Mouse (Mus musculus) midbrain, postnatal 0 days (tissue): ENCODE data around the gene Mmp9. TPM values are rescaled to one million over a fixed set of nuclear protein-coding genes. Genes with fewer than 3 reads are reported as not detected.

Experiments
- ATAC-seq: fragments of 200-750 bp; cut with Nextera tagmentation; 2 replicates; pipeline ENCODE4 v1.8.0; 2017; ENCODE audit warnings: moderate number of reproducible peaks, mild to moderate bottlenecking, moderate TSS enrichment, moderate library complexity; ENCODE audit not compliant: low FRiP score
- DNase-seq: peaks from one replicate; pipeline ENCODE4 v3.0.0-alpha.2; 2015; ENCODE audit warnings: low spot score
- H3K27ac ChIP-seq: fragments of 300-500 bp; sonication (generic); 2 replicates; pipeline ENCODE4 v1.5.1; 2014; ENCODE audit warnings: low read depth, mild to moderate bottlenecking, low read length, mixed read lengths
- H3K27me3 ChIP-seq: fragments of 300-500 bp; sonication (generic); 2 replicates; pipeline ENCODE4 v1.6.1; 2014; ENCODE audit warnings: low read length, control low read depth, mixed read lengths; ENCODE audit not compliant: insufficient read depth
- H3K36me3 ChIP-seq: fragments of 300-500 bp; sonication (generic); 2 replicates; pipeline ENCODE4 v1.6.1; 2014; ENCODE audit warnings: low read length, control low read depth, mixed read lengths; ENCODE audit not compliant: insufficient read depth
- H3K4me1 ChIP-seq: fragments of 300-500 bp; sonication (generic); 2 replicates; pipeline ENCODE4 v1.6.1; 2014; ENCODE audit warnings: mild to moderate bottlenecking, control low read depth, antibody characterized with exemption, low read length, mixed read lengths; ENCODE audit not compliant: insufficient read depth
- H3K4me2 ChIP-seq: fragments of 300-500 bp; sonication (generic); 2 replicates; pipeline ENCODE4 v1.6.1; 2014; ENCODE audit warnings: low read depth, mild to moderate bottlenecking, low read length, mixed read lengths; ENCODE audit not compliant: poor library complexity, severe bottlenecking
- H3K4me3 ChIP-seq: fragments of 300-500 bp; sonication (generic); 2 replicates; pipeline ENCODE4 v1.5.1; 2014; ENCODE audit warnings: low read depth, mild to moderate bottlenecking, low read length, moderate library complexity
- H3K9ac ChIP-seq: fragments of 300-500 bp; sonication (generic); replicated peaks from 2 replicates; pipeline ENCODE4 v1.6.1; 2014; ENCODE audit warnings: mild to moderate bottlenecking, low read length, moderate library complexity, mixed read lengths; ENCODE audit not compliant: poor library complexity, severe bottlenecking
- H3K9me3 ChIP-seq: fragments of 300-500 bp; sonication (generic); 2 replicates; pipeline ENCODE4 v1.6.1; 2016; ENCODE audit warnings: low read length, control low read depth
- CTCF ChIP-seq: IDR thresholded peaks from 2 replicates; pipeline ENCODE4 v1.5.1; 2016; ENCODE audit warnings: antibody characterized with exemption, mild to moderate bottlenecking
- WGBS: fragments of 180-500 bp; shearing (Covaris S2); extraction: QIAGEN DNeasy Blood & Tissue Kit; methylation state at CpG from one replicate; pipeline ENCODE4 v1.1.7; 2014; 5-methylcytosine and 5-hydroxymethylcytosine counted together
- polyA plus RNA-seq: library from polyadenylated mRNA; unstranded; fragments of >200 nt; fragmentation: Nextera tagmentation; extraction: Ambion mirVana; gene quantifications from 2 replicates; pipeline ENCODE4 v1.2.1, GENCODE M21; 2015
- total RNA-seq: library from RNA; depleted of rRNA; stranded (reverse); fragments of >200 nt; gene quantifications from 2 replicates; pipeline ENCODE4 v1.2.3, GENCODE M21; 2014

The Mmp9 gene
- total and polyA plus RNA-seq, 2 experiments from 2014 or later, result 7.1 to 13.4 TPM

DNA sequence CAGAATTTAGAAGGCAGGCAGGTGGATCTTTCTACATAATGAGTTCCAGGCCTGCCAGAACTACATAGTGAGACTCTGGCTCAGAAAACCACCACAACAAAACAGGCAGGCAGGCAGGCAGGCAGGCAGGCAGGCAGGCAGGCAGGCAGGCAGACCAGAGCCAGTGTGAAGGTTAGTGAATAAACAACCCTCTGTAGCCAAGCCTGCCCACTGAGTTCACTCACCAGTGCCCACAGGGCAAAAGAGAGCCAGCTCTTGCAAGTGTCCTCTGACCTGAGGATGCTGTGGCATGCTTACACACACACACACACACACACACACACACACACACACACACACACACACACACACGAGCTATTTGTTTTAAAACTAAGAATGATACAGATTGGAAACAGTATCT, 37.1 kb upstream of the Mmp9 start:
- DNase-seq (no peak), ATAC-seq (no peak)
- Histone ChIP-seq H3K4me3 (no peak overlapping the region), H3K4me2 (no peak overlapping the region), H3K27me3 (no peaks in the 10 kb centered on the region), H3K9me3 (no peaks in the 10 kb centered on the region), H3K36me3 (peaks cover 86% of the 10 kb centered on the region), H3K4me1 (no peaks in the 10 kb centered on the region), H3K27ac (no peak overlapping the region), H3K9ac (no peak overlapping the region)
- TF ChIP-seq CTCF, result no peak
- WGBS, result 100% methylated on average over 1 of the region's 1 CpGs

DNA sequence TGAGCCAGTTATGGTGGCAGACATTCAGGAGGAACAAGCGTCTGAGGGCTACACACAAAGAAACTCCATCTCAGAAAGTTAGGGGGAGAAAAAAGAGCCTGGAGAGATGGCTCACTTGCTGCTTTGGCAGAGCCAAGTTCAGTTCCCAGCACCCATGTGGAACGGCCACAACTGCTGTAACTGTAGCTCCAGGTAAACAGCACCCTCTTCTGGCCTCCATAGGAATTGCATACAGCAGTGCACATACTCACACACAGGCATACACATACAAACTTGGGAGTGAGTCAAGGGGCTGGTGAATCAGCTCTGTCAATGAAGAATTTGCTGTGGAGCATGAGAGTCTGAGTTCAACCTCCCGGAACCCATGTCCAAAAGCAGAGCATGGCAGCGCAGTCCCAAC, 34.5 kb upstream of the Mmp9 start:
- H3K27ac ChIP-seq, result no peak overlapping the region
- H3K27me3 ChIP-seq, result no peaks in the 10 kb centered on the region
- H3K4me3 ChIP-seq, result no peak overlapping the region
- peaks cover 8% of the 10 kb centered on the region for H3K4me1 ChIP-seq
- no peaks in the 10 kb centered on the region for H3K9me3 ChIP-seq
- no peak overlapping the region for H3K9ac ChIP-seq
- no peak for DNase-seq
- ATAC-seq, result no peak
- WGBS, result 95% methylated on average over 4 of the region's 4 CpGs
- H3K36me3 ChIP-seq, result peaks cover 70% of the 10 kb centered on the region
- TF ChIP-seq CTCF, result peak; percentile 56
- H3K4me2 ChIP-seq, result no peak overlapping the region

DNA sequence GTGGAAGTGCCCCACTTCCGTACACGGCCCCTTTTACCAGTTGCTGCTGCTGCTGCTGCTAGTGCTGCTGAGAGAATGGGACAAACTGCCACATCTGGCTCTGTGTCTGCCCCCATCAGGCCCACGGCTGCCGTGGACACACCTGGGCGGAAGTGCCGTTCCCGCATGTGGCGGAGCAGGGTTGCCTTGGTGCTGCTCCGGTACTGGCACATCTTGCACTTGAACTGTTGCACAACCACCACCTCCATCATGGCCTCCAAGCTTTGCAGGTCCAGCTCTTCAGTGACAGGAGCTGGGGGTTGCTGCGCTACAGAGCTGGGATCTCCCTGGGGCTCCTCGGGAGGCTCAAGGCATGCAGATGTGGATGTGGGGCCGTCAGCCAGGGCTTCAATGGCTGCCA, 33.1 kb upstream of the Mmp9 start:
- Histone ChIP-seq H3K4me1 (peaks cover 11% of the 10 kb centered on the region), H3K9ac (no peak overlapping the region), H3K27me3 (no peaks in the 10 kb centered on the region), H3K4me3 (no peak overlapping the region), H3K27ac (no peak overlapping the region), H3K4me2 (no peak overlapping the region), H3K9me3 (no peaks in the 10 kb centered on the region), H3K36me3 (peaks cover 55% of the 10 kb centered on the region)
- WGBS, result 96% methylated on average over 12 of the region's 12 CpGs
- TF ChIP-seq CTCF, result no peak
- ATAC-seq (no peak), DNase-seq (no peak)

DNA sequence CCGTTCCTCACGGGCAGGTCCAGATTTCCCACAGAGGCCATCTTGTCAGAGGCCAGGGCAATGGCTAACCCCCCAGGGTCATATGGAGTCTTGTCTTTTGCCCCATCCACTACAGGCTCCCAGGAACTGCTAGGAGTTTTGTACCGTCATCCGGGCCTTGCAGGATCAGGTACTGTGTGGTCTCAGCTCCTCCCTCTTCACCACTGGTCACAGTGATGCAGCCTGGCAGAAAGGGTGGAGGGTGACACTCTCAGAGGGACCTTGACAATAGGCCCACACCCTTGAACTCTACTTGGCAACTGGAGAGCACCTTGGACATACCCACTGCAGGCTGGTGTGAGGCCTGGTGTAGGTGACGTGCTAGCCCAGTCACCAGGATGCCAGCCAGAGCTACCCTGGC, 32.6 kb upstream of the Mmp9 start:
- peaks cover 11% of the 10 kb centered on the region for H3K4me1 ChIP-seq
- ATAC-seq, result no peak
- H3K9ac ChIP-seq, result no peak overlapping the region
- no peak for DNase-seq
- no peak overlapping the region for H3K4me2 ChIP-seq
- H3K27ac ChIP-seq, result no peak overlapping the region
- H3K4me3 ChIP-seq, result no peak overlapping the region
- no peaks in the 10 kb centered on the region for H3K9me3 ChIP-seq
- peaks cover 51% of the 10 kb centered on the region for H3K36me3 ChIP-seq
- no peaks in the 10 kb centered on the region for H3K27me3 ChIP-seq
- no peak for TF ChIP-seq CTCF
- over 99% methylated on average over 5 of the region's 5 CpGs for WGBS

DNA sequence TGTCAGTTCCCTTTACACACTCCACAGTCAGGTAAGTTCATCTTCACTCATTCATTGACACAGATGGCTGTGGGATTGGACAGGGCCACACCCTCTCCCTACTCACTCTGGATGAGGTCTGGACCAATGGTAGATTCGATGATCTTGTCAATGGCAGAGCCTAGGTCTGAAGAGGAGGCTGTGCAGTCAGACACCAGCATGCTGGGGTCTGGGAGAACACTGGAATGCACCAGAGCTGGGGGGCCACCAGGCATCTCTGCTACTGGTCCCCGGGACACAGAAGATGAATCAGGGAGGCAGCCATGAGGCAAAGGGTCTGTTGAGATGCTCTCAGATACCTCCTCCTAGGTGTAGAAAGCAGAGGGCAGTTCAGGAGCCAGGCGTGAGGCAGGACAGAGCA, 31.5 kb upstream of the Mmp9 start:
- Histone ChIP-seq H3K4me1 (peaks cover 11% of the 10 kb centered on the region), H3K4me2 (no peak overlapping the region)
- WGBS, result 91% methylated on average over 3 of the region's 3 CpGs

DNA sequence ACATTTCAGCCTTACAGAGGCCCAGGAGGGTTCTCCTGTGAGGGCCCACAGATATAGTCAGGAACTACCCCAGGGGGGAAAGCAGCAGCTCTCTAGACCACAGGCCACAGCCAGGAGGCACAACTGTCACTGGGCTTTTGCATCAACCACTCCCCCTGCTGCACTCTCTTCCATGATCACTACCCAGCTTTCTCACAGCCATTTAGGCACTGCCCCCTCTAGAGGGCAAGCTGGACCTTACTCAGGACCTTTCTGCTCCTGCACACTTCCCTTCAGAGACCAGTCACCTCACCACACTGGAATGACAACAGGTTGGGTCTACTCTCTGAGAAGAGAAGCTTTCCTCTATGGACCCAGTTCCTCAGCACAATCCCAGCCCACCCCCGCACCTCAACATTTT, 31.0 kb upstream of the Mmp9 start:
- H3K4me3 ChIP-seq, result peak overlapping the region; percentile 69; the same call in 1 of the 2 replicates
- H3K4me2 ChIP-seq, result peak overlapping the region; percentile 89
- H3K36me3 ChIP-seq, result peaks cover 41% of the 10 kb centered on the region
- H3K9me3 ChIP-seq, result no peaks in the 10 kb centered on the region
- DNase-seq (peak; percentile 42), ATAC-seq (no peak)
- no peak overlapping the region for H3K27ac ChIP-seq
- H3K27me3 ChIP-seq, result no peaks in the 10 kb centered on the region
- 96% methylated on average over 1 of the region's 1 CpGs for WGBS
- no peak overlapping the region for H3K9ac ChIP-seq
- peak; percentile 63 for TF ChIP-seq CTCF
- H3K4me1 ChIP-seq, result peaks cover 11% of the 10 kb centered on the region

More for the DNA sequence above, 31.5 kb upstream of the Mmp9 start:
- Histone ChIP-seq H3K9me3 (no peaks in the 10 kb centered on the region), H3K4me3 (no peak overlapping the region), H3K36me3 (peaks cover 45% of the 10 kb centered on the region), H3K9ac (no peak overlapping the region), H3K27me3 (no peaks in the 10 kb centered on the region), H3K27ac (no peak overlapping the region)
- no peak for TF ChIP-seq CTCF
- ATAC-seq (no peak), DNase-seq (no peak)
